Mouse (Mus musculus) liver (tissue): ENCODE data around the gene Nsa2.
"Not testable (repeated sequence)": the region's sequence is repeated elsewhere in the genome, so short reads cannot be mapped to it uniquely, and the experiment has no call there.

Experiments used
- DNase-seq: peaks from one replicate; pipeline ENCODE4 v3.0.0-alpha.2; 2020; ENCODE audit warnings: mixed read lengths

The Nsa2 gene

GRCm38 (mm10) chr13:97137466-97138400 lies at the start of gene Nsa2, which contains the start of gene Gfm2:
Gene Nsa2 (minus strand): TSS chr13:97137937.
Gene Gfm2 (plus strand): TSS chr13:97137937.
- DNase-seq, result peak; percentile 90

GRCm38 (mm10) chr13:97186346-97186745 lies 48.6 kb upstream of the Nsa2 start:
- no peak for DNase-seq

DNA sequence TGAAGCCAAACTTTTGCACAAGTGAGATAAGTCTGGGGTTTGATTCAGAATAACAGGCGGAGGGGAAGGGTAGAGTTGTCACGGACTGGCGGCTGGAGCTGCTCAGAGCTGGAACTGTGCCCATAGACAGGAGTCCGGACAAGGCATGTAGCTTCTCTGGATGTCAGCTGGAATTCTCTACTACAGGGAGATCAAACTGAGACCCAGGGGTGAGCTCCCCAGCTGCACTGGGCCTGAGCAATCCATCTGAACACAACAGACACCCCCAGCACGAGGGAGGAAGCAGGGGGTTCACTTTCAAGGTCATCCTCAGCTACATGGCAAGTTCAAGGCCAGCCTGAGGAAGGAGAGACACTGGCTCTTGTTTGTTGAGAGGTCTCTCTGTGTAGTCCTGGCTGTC lies 46.9 kb upstream of the Nsa2 start:
- DNase-seq, result no peak

DNA sequence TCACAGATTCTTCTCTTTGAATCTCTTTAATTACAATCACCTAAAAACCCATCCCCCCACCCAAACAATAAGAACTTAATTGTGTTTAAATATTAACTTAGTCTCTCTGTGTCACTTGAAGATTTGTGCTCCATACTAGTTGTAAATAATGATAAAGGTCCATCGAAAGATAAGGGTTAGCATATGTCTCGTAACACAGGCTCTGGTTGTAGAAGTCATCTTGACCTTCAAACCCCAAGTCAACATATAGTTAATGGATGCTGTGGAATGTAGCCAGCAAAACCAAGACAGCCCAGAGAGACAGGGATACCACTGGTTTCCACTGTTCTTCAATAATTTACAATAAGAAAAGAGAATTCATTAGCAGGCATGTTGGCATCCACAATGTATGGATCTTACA lies 46.4 kb upstream of the Nsa2 start:
- no peak for DNase-seq

DNA sequence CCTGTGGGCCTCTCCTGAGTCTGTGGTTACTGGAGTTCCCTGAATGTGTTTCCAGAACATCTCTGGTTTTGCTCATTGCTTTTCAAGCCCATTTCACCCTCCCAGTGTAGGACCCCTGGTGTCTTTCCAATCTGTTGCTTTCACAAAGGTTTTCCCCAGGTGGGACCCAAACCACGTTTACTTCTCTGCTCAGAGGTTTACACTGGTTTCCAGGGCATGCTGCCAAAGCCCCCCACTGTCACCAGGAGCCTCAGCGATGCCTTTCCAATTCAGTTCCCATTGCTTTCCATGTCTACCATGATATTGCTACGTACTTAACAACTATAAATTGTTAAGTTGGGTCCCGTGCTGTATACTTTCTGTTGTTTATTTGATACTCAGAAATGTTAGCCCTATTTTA lies 45.1 kb upstream of the Nsa2 start:
- no peak for DNase-seq

- DNase-seq, result no peak
Measured at GRCm38 (mm10) chr13:97180113-97180828, 42.5 kb upstream of the Nsa2 start.

DNA sequence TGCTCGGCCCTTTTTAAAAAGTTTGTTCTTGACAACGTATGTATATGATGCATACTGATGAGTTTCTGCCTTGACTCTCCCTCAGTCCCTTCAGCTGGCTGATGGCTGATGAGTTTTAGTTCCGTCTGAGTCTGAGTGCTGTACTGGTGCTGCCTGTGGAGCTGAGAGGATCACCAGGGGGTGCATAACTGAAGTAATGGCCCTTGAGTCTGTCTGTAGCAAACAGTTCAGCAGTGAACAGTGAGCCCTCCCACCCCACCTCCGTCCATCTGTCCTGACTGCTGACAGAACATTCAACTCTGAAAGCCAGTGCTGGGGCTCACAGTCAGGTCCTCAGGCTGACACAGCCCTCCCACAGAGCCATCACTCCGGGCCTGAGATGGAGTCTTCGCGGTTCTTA lies 41.2 kb upstream of the Nsa2 start:
- DNase-seq, result no peak

GRCm38 (mm10) chr13:97176731-97177130 lies 39.0 kb upstream of the Nsa2 start:
- DNase-seq, result no peak

- DNase-seq, result no peak
Measured at GRCm38 (mm10) chr13:97175520-97176264, 38.0 kb upstream of the Nsa2 start.

DNA sequence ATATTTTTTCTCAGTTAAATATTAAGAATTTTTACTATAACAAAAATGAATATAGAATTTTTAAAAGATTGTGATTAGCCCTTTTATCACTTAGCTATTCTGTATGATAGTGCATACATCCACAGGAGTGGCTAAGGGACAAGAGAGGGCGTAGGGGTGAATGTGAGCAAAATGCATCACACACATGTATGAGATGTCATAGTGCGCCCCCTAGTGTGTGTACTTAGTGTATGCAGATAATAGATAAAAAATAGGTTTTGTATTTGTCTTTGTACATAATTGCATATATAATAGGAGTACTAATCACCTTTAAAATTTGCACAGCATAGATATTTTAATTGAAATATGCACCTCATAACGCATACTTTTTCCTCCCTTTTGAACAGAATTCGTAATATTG lies 8.1 kb upstream of the Nsa2 start:
- peak; percentile 43 for DNase-seq

DNA sequence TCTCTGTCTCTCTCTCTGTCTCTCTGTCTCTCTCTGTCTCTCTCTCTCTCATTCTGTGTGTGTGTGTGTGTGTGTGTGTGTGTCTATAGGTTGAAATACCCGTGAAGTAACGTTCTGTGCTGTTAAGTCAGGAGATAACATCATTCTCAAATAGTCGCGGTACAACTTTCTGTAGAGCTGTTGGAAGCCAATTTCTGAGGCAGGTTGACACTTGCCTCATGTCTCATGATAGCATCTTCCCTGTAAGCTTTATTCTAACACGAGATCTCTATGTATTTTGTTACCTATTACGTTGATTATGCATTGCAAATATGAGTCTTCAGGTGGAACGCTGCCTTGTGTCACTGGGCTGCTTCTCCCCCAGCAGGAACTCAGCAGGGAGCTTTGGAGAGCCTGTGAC lies 4.6 kb upstream of the Nsa2 start:
- no peak for DNase-seq

- not testable (repeated sequence) for DNase-seq
Measured at GRCm38 (mm10) chr13:97138404-97138931, 731 bp upstream of the Nsa2 start.

GRCm38 (mm10) chr13:97130413-97130812 lies 7.3 kb downstream of the Nsa2 start:
- not testable (repeated sequence) for DNase-seq

DNA sequence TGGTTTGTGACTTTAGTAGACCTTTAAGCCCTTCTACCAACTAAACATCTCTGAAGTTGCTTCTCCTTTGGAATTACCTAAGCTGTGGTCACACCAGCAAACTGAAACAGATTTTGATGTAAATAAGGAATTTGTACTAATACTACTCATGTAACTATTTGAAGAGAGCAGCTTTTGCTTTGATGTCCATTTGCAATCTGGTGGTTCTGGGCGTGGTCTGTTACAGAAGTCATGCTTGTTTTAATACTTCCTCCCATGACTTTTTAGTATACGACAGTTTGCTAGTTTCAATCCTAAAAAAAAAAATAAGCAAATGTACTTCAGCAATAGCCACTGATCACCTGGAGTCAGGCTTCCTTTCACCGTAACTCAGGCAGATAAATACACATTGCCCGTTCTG lies 8.1 kb downstream of the Nsa2 start:
- DNase-seq, result not testable (repeated sequence)

GRCm38 (mm10) chr13:97121341-97121740 lies 16.4 kb downstream of the Nsa2 start:
- no peak for DNase-seq

DNA sequence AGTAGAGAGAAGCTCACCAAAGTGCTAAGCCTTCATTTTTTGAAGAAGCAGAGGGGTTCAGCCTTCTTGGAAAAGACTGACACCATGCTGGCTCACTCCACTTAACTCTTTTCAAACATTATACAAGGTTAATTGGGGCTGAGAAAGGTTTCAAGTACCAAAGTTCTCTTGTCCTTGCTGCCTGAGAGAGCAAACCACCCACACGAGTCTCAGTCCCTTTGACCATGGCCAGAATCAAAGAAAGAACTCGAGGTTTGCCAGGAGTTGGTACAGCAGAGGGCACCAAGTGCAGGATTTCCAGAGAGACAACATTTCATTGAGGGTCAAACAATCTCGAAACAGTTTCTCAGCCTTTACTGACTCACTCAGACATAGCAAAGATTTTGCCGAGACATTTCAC lies 28.7 kb downstream of the Nsa2 start:
- DNase-seq, result no peak

- not testable (repeated sequence) for DNase-seq
Measured at GRCm38 (mm10) chr13:97107721-97108120, 30.0 kb downstream of the Nsa2 start.

DNA sequence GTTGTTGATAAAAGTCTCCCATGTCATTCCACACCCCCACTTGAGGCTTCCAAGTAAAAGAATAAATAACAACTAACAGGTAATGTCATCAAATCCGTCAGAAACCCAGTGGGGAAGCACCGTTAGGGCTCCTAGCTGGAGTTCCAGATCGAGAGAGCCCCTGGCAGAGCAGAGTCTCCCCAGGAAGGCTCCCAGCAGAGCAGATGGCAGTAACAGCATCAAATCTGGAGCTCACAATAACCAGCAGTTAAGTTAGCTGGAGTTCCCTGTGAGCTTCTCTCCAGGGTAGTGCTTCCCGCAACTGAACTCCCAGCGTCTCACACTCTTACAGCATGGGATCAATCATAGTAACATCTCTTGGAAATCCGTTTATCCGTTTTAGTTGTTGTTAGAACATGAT lies 32.7 kb downstream of the Nsa2 start:
- DNase-seq, result no peak

GRCm38 (mm10) chr13:97099187-97099852 lies 38.4 kb downstream of the Nsa2 start, which contains the start of gene Gm6169:
Gene Gm6169 (minus strand): TSS chr13:97099237.
- DNase-seq, result peak; percentile 49

DNA sequence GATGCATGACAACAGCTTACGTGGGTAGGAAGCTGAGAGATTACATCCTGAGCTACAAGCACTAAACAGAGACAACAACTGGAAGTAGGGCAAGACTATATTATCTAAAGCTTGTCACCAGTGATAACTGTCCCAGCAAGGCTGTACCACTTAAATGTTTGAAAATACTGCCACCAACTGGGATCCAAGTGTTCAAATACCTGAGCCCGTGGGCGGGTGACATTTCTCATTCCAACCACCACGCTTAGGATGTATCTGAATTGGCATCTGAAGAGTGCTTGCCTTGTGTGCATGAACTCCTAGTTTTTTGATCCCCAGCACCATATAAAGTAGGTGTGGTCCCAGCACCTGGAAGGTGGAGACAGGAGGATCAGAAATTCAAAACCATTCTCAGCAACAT lies 42.0 kb downstream of the Nsa2 start:
- DNase-seq, result no peak

GRCm38 (mm10) chr13:97088183-97088582 lies 49.6 kb downstream of the Nsa2 start:
- no peak for DNase-seq

GRCm38 (mm10) chr13:97087421-97087820 lies 50.3 kb downstream of the Nsa2 start:
- DNase-seq, result no peak
